Mouse (Mus musculus): Measurements from ENCODE around the gene Sgce. TPM values are rescaled to one million over a fixed set of nuclear protein-coding genes. Genes with fewer than 3 reads are reported as not detected.

Sgce gene
- total RNA-seq, 2 experiments from 2014 or later: 30.0 to 30.1 TPM

GRCm38 (mm10) chr6:4731675-4732074 is 15.3 kb downstream of the Sgce start:
- no peak for DNase-seq (ENCODE audit: extremely low spot score in 1 of 2, low spot score in 2 of 2)
- intact Hi-C loops (cut with DNase I): no loop called here

GRCm38 (mm10) chr6:4728305-4728704 is 18.7 kb downstream of the Sgce start:
- DNase-seq (ENCODE audit: extremely low spot score in 1 of 2, low spot score in 2 of 2): no peak
- intact Hi-C loops (cut with DNase I): no loop called here

GRCm38 (mm10) chr6:4723998-4724757 is 22.8 kb downstream of the Sgce start:
- DNase-seq (ENCODE audit: extremely low spot score in 1 of 2, low spot score in 2 of 2): no peak

GRCm38 (mm10) chr6:4722739-4723138 is 24.3 kb downstream of the Sgce start:
- no peak for DNase-seq (ENCODE audit: extremely low spot score in 1 of 2, low spot score in 2 of 2)
- intact Hi-C loops (cut with DNase I): no loop called here

More at GRCm38 (mm10) chr6:4723998-4724757, 22.8 kb downstream of the Sgce start:
- intact Hi-C loops (cut with DNase I): no loop called here

- no peak for DNase-seq (ENCODE audit: extremely low spot score in 1 of 2, low spot score in 2 of 2)
- intact Hi-C loops (cut with DNase I): no loop called here
These were observed 24.9 kb downstream of the Sgce start for GRCm38 (mm10) chr6:4722142-4722541.

- intact Hi-C loops (cut with DNase I): no loop called here
- no peak for DNase-seq (ENCODE audit: extremely low spot score in 1 of 2, low spot score in 2 of 2)
These were observed 29.7 kb downstream of the Sgce start for GRCm38 (mm10) chr6:4717344-4717743.

- intact Hi-C loops (cut with DNase I): no loop called here
- DNase-seq (ENCODE audit: extremely low spot score in 1 of 2, low spot score in 2 of 2): no peak
These were observed 30.8 kb downstream of the Sgce start for GRCm38 (mm10) chr6:4716171-4716570.

- no peak for DNase-seq (ENCODE audit: extremely low spot score in 1 of 2, low spot score in 2 of 2)
- intact Hi-C loops (cut with DNase I): no loop called here
These were observed 38.0 kb downstream of the Sgce start for GRCm38 (mm10) chr6:4708971-4709370.

GRCm38 (mm10) chr6:4706415-4706814 is 40.6 kb downstream of the Sgce start:
- intact Hi-C loops (cut with DNase I): no loop called here
- DNase-seq (ENCODE audit: extremely low spot score in 1 of 2, low spot score in 2 of 2): no peak

- DNase-seq (ENCODE audit: extremely low spot score in 1 of 2, low spot score in 2 of 2): no peak
- intact Hi-C loops (cut with DNase I): no loop called here
These were observed 43.1 kb downstream of the Sgce start for GRCm38 (mm10) chr6:4703908-4704307.

GRCm38 (mm10) chr6:4701641-4702040 is 45.4 kb downstream of the Sgce start:
- intact Hi-C loops (cut with DNase I): no loop called here
- DNase-seq (ENCODE audit: extremely low spot score in 1 of 2, low spot score in 2 of 2): no peak

GRCm38 (mm10) chr6:4695778-4696177 is 51.2 kb downstream of the Sgce start:
- no peak for DNase-seq (ENCODE audit: extremely low spot score in 1 of 2, low spot score in 2 of 2)
- intact Hi-C loops (cut with DNase I): no loop called here

GRCm38 (mm10) chr6:4694672-4695231 is 52.3 kb downstream of the Sgce start:
- intact Hi-C loops (cut with DNase I): no loop called here
- no peak for DNase-seq (ENCODE audit: extremely low spot score in 1 of 2, low spot score in 2 of 2)

GRCm38 (mm10) chr6:4693544-4693943 is 53.5 kb downstream of the Sgce start:
- DNase-seq (ENCODE audit: extremely low spot score in 1 of 2, low spot score in 2 of 2): no peak
- intact Hi-C loops (cut with DNase I): no loop called here

- no peak for DNase-seq (ENCODE audit: extremely low spot score in 1 of 2, low spot score in 2 of 2)
- intact Hi-C loops (cut with DNase I): no loop called here
These were observed 56.6 kb downstream of the Sgce start for GRCm38 (mm10) chr6:4690438-4690837.

GRCm38 (mm10) chr6:4684706-4685340 is 62.2 kb downstream of the Sgce start:
- no peak for DNase-seq (ENCODE audit: extremely low spot score in 1 of 2, low spot score in 2 of 2)
- intact Hi-C loops (cut with DNase I): no loop called here

GRCm38 (mm10) chr6:4680576-4680975 is 66.4 kb downstream of the Sgce start:
- DNase-seq (ENCODE audit: extremely low spot score in 1 of 2, low spot score in 2 of 2): no peak
- intact Hi-C loops (cut with DNase I): no loop called here

- intact Hi-C loops (cut with DNase I): no loop called here
- no peak for DNase-seq (ENCODE audit: extremely low spot score in 1 of 2, low spot score in 2 of 2)
These were observed 67.0 kb downstream of the Sgce start for GRCm38 (mm10) chr6:4679981-4680380.

- DNase-seq (ENCODE audit: extremely low spot score in 1 of 2, low spot score in 2 of 2): no peak
- intact Hi-C loops (cut with DNase I): no loop called here
These were observed 69.6 kb downstream of the Sgce start for GRCm38 (mm10) chr6:4677356-4677761.

- no peak for DNase-seq (ENCODE audit: extremely low spot score in 1 of 2, low spot score in 2 of 2)
- intact Hi-C loops (cut with DNase I): no loop called here
These were observed 81.9 kb downstream of the Sgce start for GRCm38 (mm10) chr6:4665154-4665553.

Data from left cerebral cortex, postnatal 10 days (tissue).